Mouse (Mus musculus): Measurements from ENCODE around the gene Wdfy4. TPM values are rescaled to one million over a fixed set of nuclear protein-coding genes. Genes with fewer than 3 reads are reported as not detected.

The Wdfy4 gene
- polyA plus RNA-seq, 1 experiment from 2014 or later: 0.15 TPM

- Histone ChIP-seq H3K27ac (no peak overlapping the region), H3K9me3 (replicated peaks) (no peaks in the 10 kb centered on the region), H3K4me3 (no peak overlapping the region), H3K27me3 (ENCODE audit: low read depth, poor library complexity, severe bottlenecking) (no peaks in the 10 kb centered on the region), H3K36me3 (no peaks in the 10 kb centered on the region), H3K4me1 (no peaks in the 10 kb centered on the region)
- 71% methylated on average over 4 of the region's 4 CpGs for WGBS
- no peak for DNase-seq (ENCODE audit: low spot score)
Measured at GRCm38 (mm10) chr14:33175059-33175821, 10.1 kb downstream of the Wdfy4 start.

GRCm38 (mm10) chr14:33171942-33172341 is 13.4 kb downstream of the Wdfy4 start:
- no peaks in the 10 kb centered on the region for H3K36me3 ChIP-seq
- WGBS: 93% methylated on average over 1 of the region's 1 CpGs
- H3K9me3 ChIP-seq (replicated peaks): no peaks in the 10 kb centered on the region
- no peak for DNase-seq (ENCODE audit: low spot score)
- no peak overlapping the region for H3K27ac ChIP-seq
- no peaks in the 10 kb centered on the region for H3K4me1 ChIP-seq
- no peak overlapping the region for H3K4me3 ChIP-seq
- no peaks in the 10 kb centered on the region for H3K27me3 ChIP-seq (ENCODE audit: low read depth, poor library complexity, severe bottlenecking)

GRCm38 (mm10) chr14:33168750-33169149 is 16.6 kb downstream of the Wdfy4 start:
- H3K9me3 ChIP-seq (replicated peaks): no peaks in the 10 kb centered on the region
- no peak overlapping the region for H3K27ac ChIP-seq
- DNase-seq (ENCODE audit: low spot score): no peak
- H3K27me3 ChIP-seq (ENCODE audit: low read depth, poor library complexity, severe bottlenecking): no peaks in the 10 kb centered on the region
- no peaks in the 10 kb centered on the region for H3K36me3 ChIP-seq
- 93% methylated on average over 4 of the region's 4 CpGs for WGBS
- no peak overlapping the region for H3K4me3 ChIP-seq
- H3K4me1 ChIP-seq: no peaks in the 10 kb centered on the region

- H3K27ac ChIP-seq: no peak overlapping the region
- no peaks in the 10 kb centered on the region for H3K4me1 ChIP-seq
- no peaks in the 10 kb centered on the region for H3K9me3 ChIP-seq (replicated peaks)
- no peaks in the 10 kb centered on the region for H3K36me3 ChIP-seq
- no peak overlapping the region for H3K4me3 ChIP-seq
- no peaks in the 10 kb centered on the region for H3K27me3 ChIP-seq (ENCODE audit: low read depth, poor library complexity, severe bottlenecking)
- 92% methylated on average over 5 of the region's 5 CpGs for whole genome bisulfite sequencing
- no peak for DNase-seq (ENCODE audit: low spot score)
Measured at GRCm38 (mm10) chr14:33162238-33162637, 23.1 kb downstream of the Wdfy4 start.

GRCm38 (mm10) chr14:33158268-33158667 is 27.0 kb downstream of the Wdfy4 start:
- Histone ChIP-seq H3K4me1 (no peaks in the 10 kb centered on the region), H3K27ac (no peak overlapping the region), H3K27me3 (ENCODE audit: low read depth, poor library complexity, severe bottlenecking) (no peaks in the 10 kb centered on the region), H3K4me3 (no peak overlapping the region), H3K36me3 (no peaks in the 10 kb centered on the region), H3K9me3 (replicated peaks) (no peaks in the 10 kb centered on the region)
- 89% methylated on average over 3 of the region's 3 CpGs for WGBS
- DNase-seq (ENCODE audit: low spot score): no peak

- Histone ChIP-seq H3K36me3 (no peaks in the 10 kb centered on the region), H3K4me1 (peaks cover 3% of the 10 kb centered on the region; the same call in 1 of the 2 replicates), H3K4me3 (no peak overlapping the region), H3K9me3 (replicated peaks) (no peaks in the 10 kb centered on the region), H3K27me3 (ENCODE audit: low read depth, poor library complexity, severe bottlenecking) (peaks cover 24% of the 10 kb centered on the region), H3K27ac (no peak overlapping the region)
- DNase-seq (ENCODE audit: low spot score): no peak
- WGBS: 68% methylated on average over 1 of the region's 1 CpGs
Measured at GRCm38 (mm10) chr14:33152941-33153340, 32.4 kb downstream of the Wdfy4 start.

- peaks cover 3% of the 10 kb centered on the region; the same call in 1 of the 2 replicates for H3K4me1 ChIP-seq
- H3K27ac ChIP-seq: no peak overlapping the region
- WGBS: 21% methylated on average over 2 of the region's 2 CpGs
- H3K9me3 ChIP-seq (replicated peaks): no peaks in the 10 kb centered on the region
- no peak overlapping the region for H3K4me3 ChIP-seq
- peak; percentile 33 for DNase-seq (ENCODE audit: low spot score)
- no peaks in the 10 kb centered on the region for H3K36me3 ChIP-seq
- peaks cover 24% of the 10 kb centered on the region for H3K27me3 ChIP-seq (ENCODE audit: low read depth, poor library complexity, severe bottlenecking)
Measured at GRCm38 (mm10) chr14:33146287-33146686, 39.0 kb downstream of the Wdfy4 start.

GRCm38 (mm10) chr14:33136843-33137242 is 48.5 kb downstream of the Wdfy4 start:
- Histone ChIP-seq H3K27me3 (ENCODE audit: low read depth, poor library complexity, severe bottlenecking) (no peaks in the 10 kb centered on the region), H3K9me3 (replicated peaks) (no peaks in the 10 kb centered on the region), H3K27ac (no peak overlapping the region), H3K4me3 (no peak overlapping the region), H3K36me3 (no peaks in the 10 kb centered on the region), H3K4me1 (no peaks in the 10 kb centered on the region)
- 84% methylated on average over 9 of the region's 9 CpGs for WGBS
- DNase-seq (ENCODE audit: low spot score): no peak

GRCm38 (mm10) chr14:33135170-33135569 is 50.1 kb downstream of the Wdfy4 start:
- Histone ChIP-seq H3K36me3 (no peaks in the 10 kb centered on the region), H3K4me1 (no peaks in the 10 kb centered on the region), H3K27me3 (ENCODE audit: low read depth, poor library complexity, severe bottlenecking) (no peaks in the 10 kb centered on the region), H3K4me3 (no peak overlapping the region), H3K9me3 (replicated peaks) (no peaks in the 10 kb centered on the region), H3K27ac (no peak overlapping the region)
- WGBS: 94% methylated on average over 6 of the region's 6 CpGs
- no peak for DNase-seq (ENCODE audit: low spot score)

GRCm38 (mm10) chr14:33131044-33131758 is 54.1 kb downstream of the Wdfy4 start:
- no peak for DNase-seq (ENCODE audit: low spot score)
- Histone ChIP-seq H3K4me1 (no peaks in the 10 kb centered on the region), H3K27ac (no peak overlapping the region), H3K9me3 (replicated peaks) (no peaks in the 10 kb centered on the region), H3K36me3 (no peaks in the 10 kb centered on the region), H3K27me3 (ENCODE audit: low read depth, poor library complexity, severe bottlenecking) (no peaks in the 10 kb centered on the region), H3K4me3 (no peak overlapping the region)
- WGBS: 79% methylated on average over 7 of the region's 7 CpGs

- 83% methylated on average over 1 of the region's 1 CpGs for whole genome bisulfite sequencing
- H3K4me3 ChIP-seq: no peak overlapping the region
Measured at GRCm38 (mm10) chr14:33116590-33116989, 68.7 kb downstream of the Wdfy4 start.

GRCm38 (mm10) chr14:33104809-33105208 is 80.5 kb downstream of the Wdfy4 start:
- no peak overlapping the region for H3K4me3 ChIP-seq
- WGBS: 76% methylated on average over 3 of the region's 3 CpGs
- H3K27me3 ChIP-seq (ENCODE audit: low read depth, poor library complexity, severe bottlenecking): no peaks in the 10 kb centered on the region
- H3K36me3 ChIP-seq: no peaks in the 10 kb centered on the region
- no peak overlapping the region for H3K27ac ChIP-seq
- no peak for DNase-seq (ENCODE audit: low spot score)
- H3K9me3 ChIP-seq (replicated peaks): no peaks in the 10 kb centered on the region
- no peaks in the 10 kb centered on the region for H3K4me1 ChIP-seq

More at GRCm38 (mm10) chr14:33116590-33116989, 68.7 kb downstream of the Wdfy4 start:
- no peak overlapping the region for H3K27ac ChIP-seq
- no peaks in the 10 kb centered on the region for H3K4me1 ChIP-seq
- no peaks in the 10 kb centered on the region for H3K27me3 ChIP-seq (ENCODE audit: low read depth, poor library complexity, severe bottlenecking)
- H3K9me3 ChIP-seq (replicated peaks): no peaks in the 10 kb centered on the region
- no peak for DNase-seq (ENCODE audit: low spot score)
- H3K36me3 ChIP-seq: no peaks in the 10 kb centered on the region

- DNase-seq (ENCODE audit: low spot score): no peak
- Histone ChIP-seq H3K36me3 (no peaks in the 10 kb centered on the region), H3K9me3 (replicated peaks) (no peaks in the 10 kb centered on the region), H3K27ac (no peak overlapping the region), H3K4me1 (no peaks in the 10 kb centered on the region), H3K27me3 (ENCODE audit: low read depth, poor library complexity, severe bottlenecking) (no peaks in the 10 kb centered on the region), H3K4me3 (no peak overlapping the region)
- 58% methylated on average over 2 of the region's 2 CpGs for WGBS
Measured at GRCm38 (mm10) chr14:33101609-33102008, 83.7 kb downstream of the Wdfy4 start.
